Mouse (Mus musculus) heart, embryonic 14.5 days (tissue): ENCODE data around the gene Trim8. TPM values are rescaled to one million over a fixed set of nuclear protein-coding genes. Genes with fewer than 3 reads are reported as not detected.

Experiments
- ATAC-seq: fragments of 200-750 bp; cut with Nextera tagmentation; 2 replicates; pipeline ENCODE4 v1.8.0; 2017; ENCODE audit warnings: low read depth, moderate TSS enrichment; ENCODE audit not compliant: insufficient number of reproducible peaks, insufficient read depth, low FRiP score
- H3K27ac ChIP-seq, 2 experiments: fragments of 200-500 bp in 1 of 2; fragments of 300-500 bp in 1 of 2; sonication (generic) in 1 of 2; replicated peaks in 1 of 2; 2 replicates each; pipeline ENCODE4 v1.5.1; 2012 to 2014; ENCODE audit warnings: low read depth in 2 of 2, low read length in 2 of 2, control low read depth in 1 of 2, mild to moderate bottlenecking in 1 of 2, mixed read lengths in 1 of 2; ENCODE audit not compliant: control insufficient read depth in 1 of 2, insufficient read depth in 1 of 2
- H3K27me3 ChIP-seq: fragments of 300-500 bp; sonication (generic); 2 replicates; pipeline ENCODE4 v1.6.1; 2014; ENCODE audit warnings: mild to moderate bottlenecking, low read length, control low read depth; ENCODE audit not compliant: control insufficient read depth, insufficient read depth
- H3K36me3 ChIP-seq: fragments of 300-500 bp; sonication (generic); 2 replicates; pipeline ENCODE4 v1.6.1; 2014; ENCODE audit warnings: mild to moderate bottlenecking, control low read depth, low read length, mixed read lengths; ENCODE audit not compliant: control insufficient read depth, insufficient read depth
- H3K4me1 ChIP-seq, 2 experiments: fragments of 200-500 bp in 1 of 2; fragments of 300-500 bp in 1 of 2; sonication (generic) in 1 of 2; 2 replicates each; pipeline ENCODE4 v1.6.1; 2012 to 2014; ENCODE audit warnings: low read length in 2 of 2, control low read depth in 1 of 2, mixed read lengths in 1 of 2; ENCODE audit not compliant: control insufficient read depth in 2 of 2, insufficient read depth in 2 of 2
- H3K4me2 ChIP-seq: fragments of 300-500 bp; sonication (generic); 2 replicates; pipeline ENCODE4 v1.6.1; 2014; ENCODE audit warnings: mild to moderate bottlenecking, low read length
- H3K4me3 ChIP-seq, 2 experiments: fragments of 200-500 bp in 1 of 2; fragments of 300-500 bp in 1 of 2; sonication (generic) in 1 of 2; 2 replicates each; pipeline ENCODE4 v1.5.1; 2012 to 2014; ENCODE audit warnings: low read length in 2 of 2, mild to moderate bottlenecking in 2 of 2, control low read depth in 1 of 2, low read depth in 1 of 2, moderate library complexity in 1 of 2; ENCODE audit not compliant: control insufficient read depth in 1 of 2, insufficient read depth in 1 of 2
- H3K9ac ChIP-seq: fragments of 300-500 bp; sonication (generic); 2 replicates; pipeline ENCODE4 v1.6.1; 2014; ENCODE audit warnings: mild to moderate bottlenecking, low read length
- H3K9me3 ChIP-seq: fragments of 300-500 bp; sonication (generic); 2 replicates; pipeline ENCODE4 v1.6.1; 2016; ENCODE audit warnings: low read length, control low read depth; ENCODE audit not compliant: control insufficient read depth
- WGBS: fragments of 180-500 bp; shearing (Covaris S2); extraction: QIAGEN DNeasy Blood & Tissue Kit; methylation state at CpG from one replicate; pipeline ENCODE4 v1.1.7; 2014; 5-methylcytosine and 5-hydroxymethylcytosine counted together
- polyA plus RNA-seq: library from polyadenylated mRNA; unstranded; fragments of >200 nt; fragmentation: Nextera tagmentation; extraction: Ambion mirVana; gene quantifications from 2 replicates; pipeline ENCODE4 v1.2.1, GENCODE M21; 2014

The Trim8 gene
- polyA plus RNA-seq, 1 experiment from 2014 or later: 23.4 TPM

- no peak overlapping the region for H3K9ac ChIP-seq
- H3K27me3 ChIP-seq: no peaks in the 10 kb centered on the region
- WGBS: 69% methylated on average over 10 of the region's 10 CpGs
- no peaks in the 10 kb centered on the region for H3K9me3 ChIP-seq
- H3K4me2 ChIP-seq: no peak overlapping the region
- H3K36me3 ChIP-seq: peaks cover 19% of the 10 kb centered on the region
- H3K27ac ChIP-seq: no peak overlapping the region
- no peak for ATAC-seq
- peaks cover 68 to 88% of the 10 kb centered on the region in 2 experiments for H3K4me1 ChIP-seq
- no peak overlapping the region for H3K4me3 ChIP-seq
Observed at GRCm38 (mm10) chr19:46480624-46481345, 20.7 kb upstream of the Trim8 start.

- WGBS: 63% methylated on average over 3 of the region's 3 CpGs
Observed at GRCm38 (mm10) chr19:46481352-46481751, 20.1 kb upstream of the Trim8 start.

DNA sequence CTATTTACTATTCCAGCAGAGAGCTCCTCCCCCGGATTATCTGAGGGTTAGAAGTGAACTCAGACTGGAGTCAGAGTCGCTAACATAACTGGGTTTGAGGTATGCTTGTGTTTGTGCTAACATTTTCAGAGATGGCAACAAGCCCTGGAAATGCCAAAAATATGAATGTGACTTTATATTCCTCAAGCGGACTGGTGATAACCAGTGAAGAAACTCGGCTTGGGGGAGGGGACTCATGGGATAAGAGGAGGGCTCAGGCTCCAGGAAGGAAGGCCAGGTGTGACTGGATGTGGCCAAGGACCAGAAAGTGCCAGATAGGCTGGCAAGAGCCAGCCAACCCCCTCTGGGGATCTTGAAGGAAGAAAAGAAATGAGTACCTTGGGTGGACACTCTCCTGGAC is 19.7 kb upstream of the Trim8 start:
- no peak overlapping the region for H3K9ac ChIP-seq
- no peaks in the 10 kb centered on the region for H3K9me3 ChIP-seq
- no peak for ATAC-seq
- no peaks in the 10 kb centered on the region for H3K27me3 ChIP-seq
- H3K4me2 ChIP-seq: no peak overlapping the region
- H3K4me1 ChIP-seq: peaks cover 76 to 98% of the 10 kb centered on the region in 2 experiments
- peaks cover 23% of the 10 kb centered on the region for H3K36me3 ChIP-seq
- no peak overlapping the region for H3K27ac ChIP-seq
- WGBS: 26% methylated on average over 4 of the region's 4 CpGs
- H3K4me3 ChIP-seq: no peak overlapping the region

More at GRCm38 (mm10) chr19:46481352-46481751, 20.1 kb upstream of the Trim8 start:
- no peaks in the 10 kb centered on the region for H3K27me3 ChIP-seq
- H3K4me3 ChIP-seq: no peak overlapping the region
- no peak overlapping the region for H3K27ac ChIP-seq
- H3K36me3 ChIP-seq: peaks cover 22% of the 10 kb centered on the region
- ATAC-seq: no peak
- no peak overlapping the region for H3K9ac ChIP-seq
- H3K4me2 ChIP-seq: no peak overlapping the region
- H3K9me3 ChIP-seq: no peaks in the 10 kb centered on the region
- peaks cover 72 to 94% of the 10 kb centered on the region in 2 experiments for H3K4me1 ChIP-seq

DNA sequence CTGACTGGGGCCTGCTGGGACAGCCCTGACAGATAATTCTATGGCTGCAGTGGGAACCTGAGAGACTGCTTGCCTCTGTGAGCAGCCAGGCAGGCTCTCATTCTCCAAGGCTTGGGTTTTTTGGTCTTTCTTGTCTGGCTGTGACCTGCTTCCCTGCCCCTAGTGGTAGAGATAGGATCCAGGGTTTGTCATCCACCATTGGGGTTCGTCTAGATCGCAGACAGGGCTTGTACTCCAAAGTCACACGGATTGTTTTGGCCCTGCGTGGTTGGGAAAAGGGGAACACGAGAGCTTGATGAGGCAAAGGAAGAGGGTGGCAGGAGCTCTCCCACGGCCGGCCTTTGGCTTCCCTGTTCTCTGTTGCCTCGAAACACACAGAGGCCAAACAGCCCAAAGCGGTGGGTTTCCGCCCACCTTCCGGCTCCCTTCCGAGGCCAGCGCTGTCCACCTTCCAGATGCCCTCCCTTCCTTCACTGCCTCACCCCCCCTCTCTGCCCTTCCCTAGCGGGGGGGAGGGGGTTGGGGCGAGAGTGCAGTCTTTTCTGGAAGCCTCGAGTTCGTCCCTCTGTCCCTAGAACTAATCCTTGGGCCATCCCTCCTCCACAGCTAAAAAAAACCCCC is 18.5 kb upstream of the Trim8 start:
- no peak for ATAC-seq
- Histone ChIP-seq H3K36me3 (peaks cover 19% of the 10 kb centered on the region), H3K4me3 (no peak overlapping the region), H3K27me3 (no peaks in the 10 kb centered on the region), H3K4me2 (no peak overlapping the region), H3K9ac (peak overlapping the region; percentile 47; the same call in 1 of the 2 replicates), H3K4me1 (peaks cover 80 to 99% of the 10 kb centered on the region in 2 experiments), H3K27ac (peak overlapping the region in 1 of 2 experiments; percentile 93; a peak in 2 of 4 replicates), H3K9me3 (no peaks in the 10 kb centered on the region)
- WGBS: 45% methylated on average over 17 of the region's 17 CpGs

DNA sequence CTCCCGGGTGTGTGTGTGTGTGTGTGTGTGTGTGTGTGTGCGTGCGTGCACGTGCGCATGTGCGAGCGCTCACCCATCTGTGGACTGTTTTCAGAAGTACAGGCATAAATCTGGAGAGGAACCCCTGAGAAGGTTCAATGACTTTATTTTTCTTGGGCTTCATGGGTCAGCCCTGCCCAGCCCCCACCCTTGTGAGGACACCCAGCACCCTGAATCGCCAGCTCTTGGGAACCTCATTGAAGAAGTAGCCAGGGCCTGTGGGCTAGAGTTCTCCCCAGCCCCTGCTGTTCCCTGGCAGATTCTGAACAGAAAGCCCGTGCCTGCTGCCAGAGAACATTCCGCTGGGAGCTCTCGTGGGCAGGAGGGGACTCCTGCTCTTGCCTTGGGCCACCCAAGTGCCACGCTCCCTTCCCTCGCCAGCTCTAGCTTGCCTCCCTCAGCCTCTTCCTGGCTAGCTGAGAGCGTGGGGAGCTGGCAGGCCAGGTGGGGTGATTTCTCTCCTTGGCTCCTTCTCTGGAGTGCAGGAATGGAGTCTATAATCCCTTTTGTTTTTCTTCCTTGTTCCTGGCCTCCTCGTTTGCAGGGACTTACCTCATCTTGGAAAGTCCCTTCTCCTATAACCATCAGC is 17.7 kb upstream of the Trim8 start:
- Histone ChIP-seq H3K4me1 (peaks cover 74 to 94% of the 10 kb centered on the region in 2 experiments), H3K27me3 (no peaks in the 10 kb centered on the region), H3K9me3 (no peaks in the 10 kb centered on the region), H3K4me3 (no peak overlapping the region), H3K9ac (peak overlapping the region; percentile 47), H3K36me3 (peaks cover 15% of the 10 kb centered on the region), H3K27ac (peak overlapping the region; percentile 87 to 93), H3K4me2 (no peak overlapping the region; the same call in 1 of the 2 replicates)
- ATAC-seq: no peak
- 72% methylated on average over 15 of the region's 15 CpGs for WGBS

DNA sequence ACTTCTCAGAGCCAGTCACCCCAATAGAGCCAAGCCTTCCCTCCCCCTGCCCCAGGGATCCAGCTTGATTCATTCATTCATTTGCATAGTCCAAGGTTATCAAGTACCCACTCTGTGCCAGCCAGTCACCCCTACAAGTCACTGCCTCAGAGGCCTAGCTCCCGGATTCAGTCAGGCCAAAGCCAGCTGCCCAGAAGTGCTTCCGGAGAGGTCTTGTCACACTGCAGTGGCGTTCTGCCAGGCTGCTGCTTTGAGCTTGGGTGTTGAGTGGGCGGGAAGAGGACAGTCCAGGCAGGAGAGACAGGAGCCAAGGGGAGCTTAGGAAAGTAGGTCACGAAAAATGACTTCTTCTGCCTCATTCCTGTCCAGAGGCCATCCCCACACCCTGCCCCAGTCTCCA is 17.0 kb upstream of the Trim8 start:
- peak overlapping the region; percentile 47 for H3K9ac ChIP-seq
- H3K36me3 ChIP-seq: peaks cover 15% of the 10 kb centered on the region
- 9% methylated on average over 5 of the region's 5 CpGs for WGBS
- peaks cover 67 to 87% of the 10 kb centered on the region in 2 experiments for H3K4me1 ChIP-seq
- no peaks in the 10 kb centered on the region for H3K27me3 ChIP-seq
- no peak overlapping the region; the same call in 1 of the 2 replicates for H3K4me2 ChIP-seq
- ATAC-seq: peak; percentile 49
- H3K9me3 ChIP-seq: no peaks in the 10 kb centered on the region
- peak overlapping the region; percentile 87 to 93 for H3K27ac ChIP-seq
- no peak overlapping the region for H3K4me3 ChIP-seq

DNA sequence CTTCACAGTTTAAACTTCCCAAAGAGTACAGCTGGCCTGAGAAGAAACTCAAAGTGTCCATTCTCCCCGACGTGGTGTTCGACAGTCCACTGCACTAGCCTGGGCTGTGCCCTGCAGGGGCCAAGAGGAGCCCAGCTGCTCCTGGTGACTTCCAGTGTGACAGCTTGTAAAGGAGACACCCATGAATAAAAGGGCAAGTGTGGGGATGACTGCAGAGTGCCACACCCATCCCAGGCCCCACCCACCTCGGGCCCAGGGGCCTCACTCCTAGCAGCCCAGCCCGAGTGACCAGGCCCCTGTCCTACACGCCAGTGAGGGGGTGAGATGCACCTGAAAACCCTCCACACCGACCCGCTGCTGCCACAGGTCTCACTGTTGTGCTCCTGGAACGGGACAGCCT is 15.7 kb upstream of the Trim8 start:
- Histone ChIP-seq H3K27ac (peak overlapping the region in 1 of 2 experiments; percentile 93; a peak in 2 of 4 replicates), H3K9ac (peak overlapping the region; percentile 47; the same call in 1 of the 2 replicates), H3K36me3 (peaks cover 12% of the 10 kb centered on the region), H3K9me3 (no peaks in the 10 kb centered on the region), H3K4me1 (peaks cover 68 to 86% of the 10 kb centered on the region in 2 experiments), H3K4me3 (no peak overlapping the region), H3K27me3 (no peaks in the 10 kb centered on the region), H3K4me2 (no peak overlapping the region)
- no peak for ATAC-seq
- 54% methylated on average over 9 of the region's 9 CpGs for WGBS
